Mouse (Mus musculus) lung, postnatal 10 days (tissue): ENCODE results near the gene Olfr971.
"Not testable (repeated sequence)": the region's sequence is repeated elsewhere in the genome, so short reads cannot be mapped to it uniquely, and the experiment has no call there.

ENCODE experiments used
- DNase-seq: peaks from one replicate; pipeline ENCODE4 v3.0.0; 2021

Olfr971 gene

DNA sequence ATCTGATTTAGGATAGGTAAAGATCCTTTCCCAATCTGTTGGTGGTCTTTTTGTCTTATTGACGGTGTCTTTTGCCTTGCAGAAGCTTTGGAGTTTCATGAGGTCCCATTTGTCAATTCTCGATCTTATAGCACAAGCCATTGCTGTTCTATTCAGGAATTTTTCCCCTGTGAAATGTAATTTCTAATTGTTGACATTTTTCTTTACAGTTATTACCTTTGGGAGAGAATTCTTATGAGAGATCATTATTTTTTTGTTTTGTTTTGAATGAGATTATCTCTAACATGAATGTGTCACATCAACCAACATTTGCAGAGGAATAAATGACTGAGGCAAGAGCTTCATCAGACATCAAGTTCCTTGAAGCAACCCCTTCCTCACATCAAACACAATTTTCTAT, at the start of gene Olfr971:
Olfr971 (plus strand) TSS at position 301 of the 400 bp plus-strand sequence.
- not testable (repeated sequence) for DNase-seq

DNA sequence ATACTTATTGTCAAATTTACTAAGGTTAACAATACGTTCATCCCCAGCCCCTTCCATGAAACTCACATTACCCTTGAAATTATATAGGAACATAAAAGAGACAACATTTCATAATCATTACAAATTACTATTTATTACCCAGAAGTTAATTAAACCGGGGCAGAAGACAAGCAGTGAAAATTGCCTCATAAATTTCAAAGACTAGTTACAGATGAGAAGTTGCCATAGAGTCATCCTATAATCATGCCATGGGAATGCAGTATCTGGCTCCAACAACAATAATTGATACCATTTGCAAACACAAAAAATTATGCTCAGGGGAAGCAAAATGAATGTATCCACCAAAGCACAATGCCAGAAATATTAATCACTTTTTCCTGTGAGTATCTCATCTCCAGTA, 46.1 kb upstream of the Olfr971 start, which contains the start of gene Olfr969:
Olfr969 (plus strand) TSS at position 388 of the 400 bp plus-strand sequence.
- DNase-seq, result no peak

DNA sequence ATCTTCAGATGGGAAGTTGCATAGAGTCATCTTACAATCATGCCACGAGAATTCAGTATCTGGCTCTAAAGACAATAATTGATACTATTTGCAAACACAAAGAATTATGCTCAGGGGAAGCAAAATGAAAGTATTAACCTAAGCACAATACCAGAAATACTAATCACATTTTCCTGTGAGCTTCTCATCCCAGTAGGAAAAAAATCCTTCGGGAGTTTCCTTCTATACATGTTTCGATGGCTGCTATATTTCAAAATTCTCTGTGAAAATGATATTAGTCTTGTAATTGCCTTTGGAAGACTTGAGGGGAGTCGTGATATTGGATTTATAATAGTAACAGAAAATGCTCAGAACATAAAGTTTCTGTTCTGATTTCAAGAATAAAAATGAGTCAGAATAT, 28.1 kb upstream of the Olfr971 start, which contains the start of gene Olfr970:
Olfr970 (plus strand) TSS at position 301 of the 400 bp plus-strand sequence.
- DNase-seq, result no peak

DNA sequence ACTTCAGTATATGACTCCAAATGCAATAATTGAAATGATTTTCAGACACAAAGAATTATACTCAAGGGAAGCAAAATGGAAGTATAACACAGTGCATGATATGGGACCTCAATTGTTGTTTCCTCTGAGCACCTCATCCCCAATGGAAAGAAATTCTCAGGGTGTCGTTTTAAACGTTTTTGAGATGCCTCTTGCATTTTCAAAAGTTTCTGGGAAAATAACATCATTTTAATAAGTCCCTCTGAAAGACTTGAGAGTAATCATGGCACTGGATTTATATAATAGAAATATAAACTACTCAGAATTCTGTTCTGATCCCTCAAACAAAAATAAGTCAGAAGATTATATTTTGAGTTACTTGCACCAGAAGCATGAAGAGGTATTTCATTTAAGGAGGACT, 29.4 kb downstream of the Olfr971 start, which contains the start of gene Olfr972:
Olfr972 (plus strand) TSS at position 301 of the 400 bp plus-strand sequence.
- no peak for DNase-seq

DNA sequence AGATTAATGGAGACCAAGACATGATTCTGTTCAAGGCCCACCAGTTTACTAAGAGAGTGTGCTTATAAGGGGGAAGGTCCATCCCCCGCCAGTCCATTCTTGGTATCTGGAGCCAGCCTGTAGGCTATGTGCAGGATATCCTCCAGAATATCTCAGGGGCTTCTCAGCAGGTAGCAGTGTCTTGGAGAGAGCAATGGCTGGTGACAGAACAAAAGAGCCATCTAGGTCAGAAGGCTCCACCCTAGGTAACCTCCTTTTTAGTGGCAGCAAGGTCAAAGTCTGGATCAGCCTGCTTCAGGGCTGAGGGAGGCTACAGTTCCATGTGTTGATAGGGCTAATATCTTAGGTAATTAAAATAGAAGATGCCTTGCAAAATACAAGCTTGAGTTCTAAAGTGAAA, 35.3 kb downstream of the Olfr971 start:
- DNase-seq, result not testable (repeated sequence)

DNA sequence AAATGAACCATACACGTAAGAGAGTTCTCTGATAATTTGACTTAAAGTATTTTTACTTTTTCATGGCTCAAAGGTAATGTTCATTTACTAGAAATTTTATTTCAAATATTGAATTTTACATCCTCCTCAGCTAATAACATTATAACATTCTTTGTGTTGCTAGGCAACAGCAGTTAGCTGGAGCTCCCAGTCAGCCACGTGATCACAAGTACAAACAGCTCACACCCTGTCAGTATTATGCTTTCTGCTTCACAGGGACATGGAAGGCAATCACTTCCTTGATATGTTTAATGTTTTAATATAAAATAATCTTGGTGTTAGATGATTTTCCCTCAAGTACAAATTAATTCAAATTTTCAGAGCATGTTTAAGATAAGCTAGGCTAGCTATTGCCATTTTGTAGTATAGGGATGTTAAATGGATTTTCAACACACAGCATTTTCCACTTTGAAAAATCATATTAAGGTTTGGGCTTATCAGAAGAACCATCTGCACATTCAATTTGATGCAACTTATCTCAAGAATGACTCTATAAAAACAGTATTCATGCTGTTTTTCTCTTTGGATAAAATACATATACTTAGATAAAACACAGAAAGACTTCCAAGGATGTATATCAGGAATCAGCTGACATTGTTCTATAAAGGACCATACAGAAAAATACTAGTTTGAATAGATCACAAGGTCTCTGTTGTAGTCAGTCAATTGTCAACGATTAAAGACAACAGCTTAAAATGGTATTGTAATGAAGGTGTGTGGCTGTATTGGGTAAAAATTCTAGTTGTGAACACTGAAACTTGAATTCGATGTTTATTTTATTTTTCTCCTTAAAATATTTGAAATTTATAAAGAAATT, 41.1 kb downstream of the Olfr971 start:
- not testable (repeated sequence) for DNase-seq
